Mouse (Mus musculus): Measurements from ENCODE around the gene Tnnt2.
A peak's percentile ranks its signal among the peaks of the same experiment; 100 is the strongest.

The Tnnt2 gene

GRCm38 (mm10) chr1:135835716-135836483 is at the start of gene Tnnt2:
Tnnt2 (plus strand) TSS chr1:135836354.
- no peak for DNase-seq

- DNase-seq = peak; percentile 24
Observed at GRCm38 (mm10) chr1:135787799-135788198, 48.4 kb upstream of the Tnnt2 start.

GRCm38 (mm10) chr1:135788708-135789107 is 47.4 kb upstream of the Tnnt2 start:
- no peak for DNase-seq

- DNase-seq = peak; percentile 21
Observed at GRCm38 (mm10) chr1:135789815-135790214, 46.3 kb upstream of the Tnnt2 start.

- no peak for DNase-seq
Observed at GRCm38 (mm10) chr1:135792143-135792939, 43.8 kb upstream of the Tnnt2 start.

GRCm38 (mm10) chr1:135793370-135794215 is 42.6 kb upstream of the Tnnt2 start:
- DNase-seq = no peak

- DNase-seq = no peak
Observed at GRCm38 (mm10) chr1:135794216-135795134, 41.7 kb upstream of the Tnnt2 start.

GRCm38 (mm10) chr1:135798492-135798891 is 37.7 kb upstream of the Tnnt2 start:
- DNase-seq = no peak

- no peak for DNase-seq
Observed at GRCm38 (mm10) chr1:135799109-135799627, 37.0 kb upstream of the Tnnt2 start.

GRCm38 (mm10) chr1:135800192-135800950 is 35.8 kb upstream of the Tnnt2 start:
- DNase-seq = no peak

GRCm38 (mm10) chr1:135807546-135807945 is 28.6 kb upstream of the Tnnt2 start:
- DNase-seq = no peak

GRCm38 (mm10) chr1:135810180-135810579 is 26.0 kb upstream of the Tnnt2 start:
- no peak for DNase-seq

GRCm38 (mm10) chr1:135811016-135811646 is 25.0 kb upstream of the Tnnt2 start:
- peak; percentile 44 for DNase-seq

GRCm38 (mm10) chr1:135812205-135812604 is 23.9 kb upstream of the Tnnt2 start:
- no peak for DNase-seq

- no peak for DNase-seq
Observed at GRCm38 (mm10) chr1:135812618-135813017, 23.5 kb upstream of the Tnnt2 start.

GRCm38 (mm10) chr1:135813071-135813470 is 23.1 kb upstream of the Tnnt2 start:
- DNase-seq = no peak

GRCm38 (mm10) chr1:135813687-135814395 is 22.3 kb upstream of the Tnnt2 start:
- no peak for DNase-seq

GRCm38 (mm10) chr1:135814531-135814930 is 21.6 kb upstream of the Tnnt2 start:
- DNase-seq = no peak

GRCm38 (mm10) chr1:135817595-135817994 is 18.6 kb upstream of the Tnnt2 start:
- DNase-seq = no peak
